Mouse (Mus musculus) thymus, postnatal 25 days (tissue): ENCODE measurements around the gene Agap3.

Source experiments
- DNase-seq: peaks from one replicate; pipeline ENCODE4 v3.0.0; 2022

The Agap3 gene

GRCm38 (mm10) chr5:24475476-24476241 is 23.7 kb downstream of the Agap3 start:
- no peak for DNase-seq

DNA sequence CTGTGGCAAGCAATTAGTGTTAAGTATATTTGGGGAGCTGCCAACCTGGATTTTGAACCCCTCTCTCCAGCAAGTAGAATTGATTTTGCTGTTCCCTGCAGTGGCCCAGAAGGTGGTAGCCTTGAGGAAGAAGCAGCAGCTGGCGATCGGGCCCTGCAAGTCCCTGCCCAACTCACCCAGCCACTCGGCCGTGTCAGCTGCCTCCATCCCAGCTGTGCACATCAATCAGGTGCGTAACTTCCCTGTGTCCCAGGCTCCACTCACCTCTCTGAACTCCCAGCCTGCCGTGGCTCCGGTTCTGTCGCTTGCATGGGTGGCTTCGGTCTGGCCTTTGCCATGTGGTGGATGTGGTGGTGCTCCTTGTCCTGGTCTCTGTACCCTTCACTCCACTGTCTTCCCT is 25.9 kb downstream of the Agap3 start:
- no peak for DNase-seq

GRCm38 (mm10) chr5:24481647-24482046 is 29.7 kb downstream of the Agap3 start:
- peak; percentile 40 for DNase-seq

GRCm38 (mm10) chr5:24482247-24483079 is 30.5 kb downstream of the Agap3 start:
- DNase-seq: no peak

DNA sequence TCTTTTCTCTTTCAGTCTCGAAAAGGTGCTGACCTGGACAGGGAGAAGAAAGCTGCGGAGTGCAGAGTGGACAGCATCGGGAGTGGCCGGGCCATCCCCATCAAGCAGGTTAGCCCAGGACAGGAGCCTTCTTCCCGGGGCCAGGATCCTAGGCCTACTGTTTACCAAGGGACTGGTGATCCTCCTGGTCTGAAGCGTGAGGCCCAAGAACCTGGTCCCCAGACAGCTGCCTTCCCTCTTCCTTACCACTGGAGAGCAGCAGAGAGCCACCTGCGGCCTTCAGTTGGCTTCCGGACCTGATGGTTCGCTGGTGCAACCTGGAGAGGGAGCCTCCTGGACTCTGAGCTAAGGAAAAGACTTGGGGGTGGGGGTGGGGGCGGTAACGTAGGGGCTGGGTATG is 31.3 kb downstream of the Agap3 start:
- DNase-seq: peak; percentile 54

GRCm38 (mm10) chr5:24484963-24485362 is 33.0 kb downstream of the Agap3 start:
- DNase-seq: no peak

DNA sequence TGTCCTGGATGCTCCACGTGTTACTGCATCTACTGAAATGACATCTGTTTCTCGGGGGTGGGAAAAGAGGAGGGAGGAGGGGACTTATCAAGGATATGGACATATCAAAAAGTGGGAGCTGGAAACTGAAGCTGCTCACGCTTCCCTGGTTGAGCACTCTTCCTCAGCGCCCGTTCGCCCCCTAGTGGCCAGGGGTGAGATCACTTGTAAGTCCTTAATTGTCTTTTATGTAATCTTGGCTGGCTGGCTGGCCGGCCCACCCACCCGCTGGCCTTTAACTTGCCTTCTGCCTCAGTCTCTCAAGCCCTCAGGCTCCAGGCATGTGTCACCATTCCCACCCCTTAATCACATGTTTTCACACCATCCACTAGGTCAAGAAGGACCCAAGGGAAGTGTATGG is 34.1 kb downstream of the Agap3 start:
- DNase-seq: peak; percentile 76

- no peak for DNase-seq
These were observed 34.8 kb downstream of the Agap3 start for GRCm38 (mm10) chr5:24486738-24487137.

- no peak for DNase-seq
These were observed 38.5 kb downstream of the Agap3 start for GRCm38 (mm10) chr5:24490413-24490920.

GRCm38 (mm10) chr5:24492546-24493285 is 40.7 kb downstream of the Agap3 start:
- DNase-seq: no peak

DNA sequence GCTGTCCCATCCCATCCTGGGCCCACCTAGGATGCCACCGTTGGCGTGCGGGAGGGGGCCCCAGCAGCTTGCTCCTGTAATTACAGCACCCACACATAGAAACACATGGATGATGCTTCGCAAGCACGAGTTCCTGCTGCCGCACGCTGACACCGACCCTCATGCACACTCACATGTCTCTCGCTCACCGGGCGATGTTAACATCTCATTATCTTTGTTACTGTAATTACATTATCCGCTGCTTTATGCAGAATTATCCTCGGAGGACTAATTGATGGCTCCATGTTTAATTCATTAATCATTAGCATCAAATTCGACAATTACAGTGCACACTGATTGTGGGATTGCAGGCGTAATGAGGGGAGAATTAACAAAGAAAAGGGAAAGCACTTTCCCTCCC is 43.0 kb downstream of the Agap3 start:
- DNase-seq: no peak

- DNase-seq: no peak
These were observed 44.8 kb downstream of the Agap3 start for GRCm38 (mm10) chr5:24496756-24497155.

- DNase-seq: no peak
These were observed 45.5 kb downstream of the Agap3 start for GRCm38 (mm10) chr5:24497526-24497925.

GRCm38 (mm10) chr5:24499113-24499512 is 47.1 kb downstream of the Agap3 start:
- no peak for DNase-seq

DNA sequence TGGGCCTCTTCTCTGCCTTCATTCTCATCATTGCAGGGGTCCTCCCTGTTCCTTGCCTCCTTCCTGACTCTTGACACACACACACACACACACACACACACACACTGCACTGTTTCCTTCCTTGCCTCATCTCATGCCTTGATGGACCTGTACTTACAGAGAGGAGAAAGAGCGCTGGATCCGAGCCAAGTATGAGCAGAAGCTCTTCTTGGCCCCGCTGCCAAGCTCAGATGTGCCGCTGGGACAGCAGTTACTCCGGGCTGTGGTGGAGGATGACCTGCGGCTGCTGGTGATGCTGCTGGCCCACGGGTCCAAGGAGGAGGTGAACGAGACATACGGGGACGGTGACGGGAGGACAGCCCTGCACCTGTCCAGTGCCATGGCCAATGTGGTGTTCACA is 48.9 kb downstream of the Agap3 start:
- DNase-seq: no peak

GRCm38 (mm10) chr5:24502786-24503185 is 50.8 kb downstream of the Agap3 start:
- no peak for DNase-seq

- DNase-seq: no peak
These were observed 53.5 kb downstream of the Agap3 start for GRCm38 (mm10) chr5:24505513-24505912.

- DNase-seq: no peak
These were observed 56.4 kb downstream of the Agap3 start for GRCm38 (mm10) chr5:24508406-24508805.

DNA sequence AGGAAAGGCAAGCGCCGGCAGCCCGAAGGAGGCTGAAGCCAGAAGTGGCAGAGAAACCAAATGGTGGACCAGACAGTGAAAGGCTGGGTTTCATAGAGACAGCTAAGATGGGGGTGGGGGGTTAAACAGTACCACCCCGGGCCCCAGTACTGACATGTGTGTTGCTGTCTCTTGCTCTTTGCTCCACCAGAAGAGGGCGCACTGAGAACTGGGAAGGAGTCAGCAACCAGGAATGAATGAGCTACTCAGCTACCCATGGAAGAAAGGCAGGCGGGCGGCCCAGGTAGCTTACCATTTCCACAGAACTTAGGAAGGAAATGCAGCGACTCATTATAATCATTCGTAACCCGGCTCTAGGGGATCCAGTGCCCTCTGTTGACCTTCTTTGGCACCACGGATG is 58.7 kb downstream of the Agap3 start:
- DNase-seq: peak; percentile 31

- DNase-seq: no peak
These were observed 60.3 kb downstream of the Agap3 start for GRCm38 (mm10) chr5:24512271-24512670.

DNA sequence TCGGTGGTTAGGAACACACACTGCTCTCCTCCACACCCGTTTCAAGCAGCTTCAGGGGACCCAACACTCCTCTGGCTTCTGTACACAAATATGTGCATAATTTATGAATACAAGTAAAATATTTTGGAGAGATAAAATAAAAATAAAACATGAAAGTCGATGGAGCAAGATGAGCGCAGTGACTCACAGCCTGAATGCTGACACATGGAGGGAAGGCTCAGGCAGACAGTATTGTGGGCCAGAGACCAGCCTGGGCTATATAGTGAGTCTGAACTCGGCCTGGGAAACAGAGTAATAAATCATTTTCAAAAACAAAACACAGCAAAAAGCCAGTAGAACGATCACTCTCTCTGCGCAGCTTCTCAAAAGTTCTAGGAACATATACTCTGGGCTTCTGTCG is 69.4 kb downstream of the Agap3 start:
- no peak for DNase-seq

- DNase-seq: no peak
These were observed 71.8 kb downstream of the Agap3 start for GRCm38 (mm10) chr5:24523806-24524205.

GRCm38 (mm10) chr5:24524522-24524921 is 72.5 kb downstream of the Agap3 start:
- no peak for DNase-seq
